8 mouse cellular contexts compared by ENCODE assay signal in the genomic region with DNA sequence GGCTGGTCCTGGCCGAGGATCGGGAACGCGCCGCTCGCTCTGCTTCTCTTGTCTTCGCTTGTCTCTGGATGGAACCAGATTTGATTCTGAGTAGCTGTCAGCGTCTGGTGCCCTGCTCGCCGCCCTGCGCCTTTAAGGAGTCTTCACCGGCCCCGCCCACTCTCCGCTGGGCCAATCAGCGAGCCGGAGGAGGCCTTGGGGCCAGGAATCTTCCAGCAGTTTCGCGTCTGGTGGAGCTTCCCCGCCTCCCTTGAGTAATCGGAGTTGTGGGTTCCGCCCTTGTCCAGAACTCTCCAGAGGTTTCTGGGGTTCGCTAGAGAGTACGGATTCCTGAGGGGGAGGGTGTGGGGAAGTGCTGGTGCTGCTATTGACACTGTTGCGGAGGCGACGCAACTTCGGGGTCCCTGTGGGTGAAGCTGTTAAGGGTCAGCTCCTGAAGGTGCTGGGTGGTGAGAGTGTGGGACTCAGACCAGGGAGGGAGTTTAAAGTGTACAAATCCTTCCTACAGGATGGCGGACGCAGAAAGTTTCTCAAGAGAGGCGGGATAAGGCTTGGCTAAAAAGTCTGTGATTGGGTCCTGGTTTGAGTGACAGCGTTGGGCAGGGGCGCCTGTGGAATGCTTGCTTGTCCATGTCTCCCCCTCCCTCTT. TPM values are rescaled to one million over a fixed set of nuclear protein-coding genes. Genes with fewer than 3 reads are reported as not detected.
DNase-seq lines count a peak whose midpoint lies in the region; ATAC-seq lines count a peak whose summit lies in the region.
"Not testable (repeated sequence)": the region's sequence is repeated elsewhere in the genome, so short reads cannot be mapped to it uniquely, and the experiment has no call there.

A gene (minus strand): TSS at position 109 of the 649 bp plus-strand sequence.

- WGBS in forebrain, embryonic 16.5 days = under 1% methylated on average over 29 of the region's 32 CpGs
- under 1% methylated on average over 32 of the region's 32 CpGs for WGBS in large intestine, adult 2 months
- under 1% methylated on average over 32 of the region's 32 CpGs for WGBS in liver, embryonic 15.5 days (ENCODE audit: insufficient replicate concordance)
- whole genome bisulfite sequencing in neural tube, embryonic 11.5 days = under 1% methylated on average over 23 of the region's 32 CpGs
- WGBS in stomach, embryonic 16.5 days = 0% methylated on average over 25 of the region's 32 CpGs

- H3K36me3 ChIP-seq in forebrain, embryonic 16.5 days (ENCODE audit: control insufficient read depth, insufficient read depth); liver, embryonic 15.5 days (replicated peaks); neural tube, embryonic 11.5 days (ENCODE audit: control insufficient read depth, insufficient read depth, low read length); stomach, embryonic 16.5 days (ENCODE audit: control insufficient read depth, insufficient read depth, low read length): not testable (repeated sequence)

- peak within 1 kb of the TSS; percentile 69 for H3K4me2 ChIP-seq in forebrain, embryonic 16.5 days (ENCODE audit: low read length)
- peak within 1 kb of the TSS; percentile 91 for H3K4me2 ChIP-seq in liver, embryonic 15.5 days
- H3K4me2 ChIP-seq in neural tube, embryonic 11.5 days (ENCODE audit: low read depth) = peak within 1 kb of the TSS; percentile 76
- H3K4me2 ChIP-seq in stomach, embryonic 16.5 days (ENCODE audit: low read depth, low read length) = peak within 1 kb of the TSS; percentile 66

- peak within 1 kb of the TSS; percentile 43 for H3K4me3 ChIP-seq in forebrain, embryonic 16.5 days (replicated peaks; ENCODE audit: low read length)
- H3K4me3 ChIP-seq in liver, embryonic 15.5 days (replicated peaks) = peak within 1 kb of the TSS; percentile 62
- peak within 1 kb of the TSS; percentile 43 for H3K4me3 ChIP-seq in neural tube, embryonic 11.5 days (ENCODE audit: low read depth, low read length)
- H3K4me3 ChIP-seq in stomach, embryonic 16.5 days (replicated peaks; ENCODE audit: low read length) = peak within 1 kb of the TSS; percentile 62

- peak; percentile 96 for ATAC-seq in forebrain, embryonic 16.5 days
- peak; percentile 81 for ATAC-seq in liver, embryonic 15.5 days (ENCODE audit: insufficient read depth)
- ATAC-seq in neural tube, embryonic 11.5 days (ENCODE audit: insufficient read depth, low FRiP score, low TSS enrichment) = peak; percentile 92
- ATAC-seq in stomach, embryonic 16.5 days (ENCODE audit: insufficient read depth, low FRiP score) = peak; percentile 95

- H3K9me3 ChIP-seq in forebrain, embryonic 16.5 days (ENCODE audit: control insufficient read depth, low read length); liver, embryonic 15.5 days (replicated peaks); neural tube, embryonic 11.5 days (ENCODE audit: control insufficient read depth, low read length); stomach, embryonic 16.5 days (replicated peaks; ENCODE audit: control insufficient read depth, low read length): not testable (repeated sequence)

- peak within 1 kb of the TSS; percentile 7; the same call in 1 of the 2 replicates for H3K9ac ChIP-seq in forebrain, embryonic 16.5 days (replicated peaks; ENCODE audit: low read depth, low read length)
- peak within 1 kb of the TSS; percentile 67 for H3K9ac ChIP-seq in liver, embryonic 15.5 days
- peak within 1 kb of the TSS; percentile 57 for H3K9ac ChIP-seq in neural tube, embryonic 11.5 days (ENCODE audit: low read length)
- H3K9ac ChIP-seq in stomach, embryonic 16.5 days (ENCODE audit: low read length) = peak within 1 kb of the TSS; percentile 78

- H3K4me1 ChIP-seq in forebrain, embryonic 16.5 days (replicated peaks; ENCODE audit: control insufficient read depth, insufficient read depth, low read length); neural tube, embryonic 11.5 days (ENCODE audit: control insufficient read depth, insufficient read depth, low read length): not testable (repeated sequence)
- peaks cover 12% of the 10 kb centered on the region for H3K4me1 ChIP-seq in liver, embryonic 15.5 days (replicated peaks)
- peaks cover 17% of the 10 kb centered on the region for H3K4me1 ChIP-seq in stomach, embryonic 16.5 days (ENCODE audit: control insufficient read depth, insufficient read depth, low read length)

- peak; percentile 45 to 64 for DNase-seq in CD8-positive naive resting alpha-beta T cell, adult 2 months (ENCODE audit: low read depth in 2 of 2, low spot score in 2 of 2)
- peak; percentile 74 to 86 for DNase-seq in cerebellum, adult 18-20 months
- DNase-seq in heart, postnatal 14 days = peak; percentile 79 to 81
- DNase-seq in large intestine, adult 2 months (ENCODE audit: low read depth, low spot score) = not testable (repeated sequence)
- DNase-seq in neural tube, embryonic 11.5 days (ENCODE audit: low spot score) = peak; percentile 72

- not testable (repeated sequence) for H3K27me3 ChIP-seq in forebrain, embryonic 16.5 days (replicated peaks; ENCODE audit: control insufficient read depth, insufficient read depth, low read length); neural tube, embryonic 11.5 days (ENCODE audit: control insufficient read depth, insufficient read depth, low read length); stomach, embryonic 16.5 days (ENCODE audit: control insufficient read depth, insufficient read depth, low read length)
- H3K27me3 ChIP-seq in liver, embryonic 15.5 days = peaks cover 78% of the 10 kb centered on the region

- peak within 1 kb of the TSS; percentile 60 for H3K27ac ChIP-seq in forebrain, embryonic 16.5 days (ENCODE audit: low read length)
- H3K27ac ChIP-seq in liver, embryonic 15.5 days (replicated peaks) = peak within 1 kb of the TSS; percentile 81
- H3K27ac ChIP-seq in neural tube, embryonic 11.5 days (ENCODE audit: low read depth, low read length) = not testable (repeated sequence)
- peak within 1 kb of the TSS; percentile 99 for H3K27ac ChIP-seq in stomach, embryonic 16.5 days (ENCODE audit: low read length)

- intact Hi-C loops in heart, postnatal 14 days (cut with DNase I) = not testable (repeated sequence)

RNA-seq across cellular contexts. Expression of the gene that starts here (rescaled TPM):
- polyA plus RNA-seq in forebrain, embryonic 16.5 days (2015; fragmentation: Nextera tagmentation; extraction: Ambion mirVana) = 0.14 TPM in 1 of 2 replicates, not detected in the other
- 1 to 10 TPM; 3.8 to 3.9 TPM for total RNA-seq in heart, postnatal 14 days (2021)
- 10.5 and 12.0 TPM in 2 replicates for polyA plus RNA-seq in large intestine, adult 2 months (2012; rRNA removed)
- polyA plus RNA-seq in liver, embryonic 15.5 days (2015; fragmentation: Nextera tagmentation; extraction: Ambion mirVana) = 0.06 and 0.14 TPM in 2 replicates
- 0.13 and 0.37 TPM in 2 replicates for polyA plus RNA-seq in neural tube, embryonic 11.5 days (2014; fragmentation: Nextera tagmentation; extraction: Ambion mirVana)
- polyA plus RNA-seq in stomach, embryonic 16.5 days (2015; fragmentation: Nextera tagmentation; extraction: Ambion mirVana) = 0.94 and 1.4 TPM in 2 replicates

Comparison
In these comparisons a context has a peak if more than half of its experiments do, and no peak if none do; other contexts are left out.
1. Peak in ATAC-seq, H3K4me3 ChIP-seq, H3K27ac ChIP-seq, H3K9ac ChIP-seq and H3K4me2 ChIP-seq in forebrain, embryonic 16.5 days; RNA of the gene not detected or under 1 TPM.
2. Peak in ATAC-seq, H3K4me3 ChIP-seq, H3K27ac ChIP-seq, H3K9ac ChIP-seq and H3K4me2 ChIP-seq in liver, embryonic 15.5 days; RNA of the gene not detected or under 1 TPM.
3. Peak in DNase-seq, ATAC-seq, H3K4me3 ChIP-seq, H3K9ac ChIP-seq and H3K4me2 ChIP-seq in neural tube, embryonic 11.5 days; RNA of the gene not detected or under 1 TPM.
4. H3K9ac ChIP-seq: peak in every context shown above with its lines; median percentile 78 in stomach, embryonic 16.5 days; 67 in liver, embryonic 15.5 days; 57 in neural tube, embryonic 11.5 days; 7 in forebrain, embryonic 16.5 days.